Mouse (Mus musculus) kidney, postnatal 25 days (tissue): ENCODE data around the gene AI837181.
A peak's percentile ranks its signal among the peaks of the same experiment; 100 is the strongest.

Experiments
- DNase-seq, 2 experiments: peaks; one replicate each; pipeline ENCODE4 v3.0.0; 2021; ENCODE audit warnings: mixed read lengths in 2 of 2

AI837181 gene

DNA sequence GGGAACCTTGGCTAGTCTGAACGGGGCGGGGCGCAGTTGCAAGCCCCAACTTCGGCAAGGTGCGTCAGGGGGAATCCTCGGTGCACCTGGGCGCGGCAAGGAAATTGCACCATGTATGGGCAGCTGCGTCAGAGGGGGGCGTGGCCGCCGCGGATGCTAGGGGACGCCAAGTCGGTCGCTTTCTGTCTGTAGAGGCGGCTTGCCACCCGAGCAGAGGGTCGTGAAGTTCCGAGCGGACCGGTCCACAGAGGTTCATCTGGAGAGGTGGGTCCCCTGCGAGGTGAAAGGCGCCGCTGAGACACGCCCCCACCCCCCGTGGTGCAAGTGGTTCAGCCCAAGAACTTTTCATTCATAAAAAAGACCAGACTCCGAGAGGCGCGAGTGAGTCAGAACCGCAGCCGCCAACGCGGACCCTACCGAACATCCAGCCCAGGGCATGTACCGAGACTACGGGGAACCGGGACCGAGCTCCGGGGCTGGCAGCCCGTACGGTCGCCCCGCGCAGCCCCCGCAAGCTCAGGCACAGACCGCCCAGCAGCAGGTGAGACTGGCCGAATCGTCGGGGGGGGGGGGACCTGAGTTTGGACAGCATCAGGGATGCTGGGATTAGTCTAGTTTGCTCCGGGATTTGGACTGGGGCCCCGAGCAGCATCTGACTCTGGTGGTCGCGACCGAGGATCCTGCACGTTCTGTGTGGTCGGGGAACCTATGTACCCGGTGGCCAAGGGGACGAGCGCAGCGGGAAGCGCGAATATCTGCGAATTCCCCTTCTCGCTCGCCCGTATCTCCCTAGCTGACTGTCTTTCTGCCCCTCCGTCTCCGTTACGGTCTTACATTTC, 22.8 kb downstream of the AI837181 start, which contains the start of gene Fosl1:
Gene Fosl1 (plus strand): TSS at position 33 of the 839 bp plus-strand sequence.
- peak; percentile 67 to 82 for DNase-seq

DNA sequence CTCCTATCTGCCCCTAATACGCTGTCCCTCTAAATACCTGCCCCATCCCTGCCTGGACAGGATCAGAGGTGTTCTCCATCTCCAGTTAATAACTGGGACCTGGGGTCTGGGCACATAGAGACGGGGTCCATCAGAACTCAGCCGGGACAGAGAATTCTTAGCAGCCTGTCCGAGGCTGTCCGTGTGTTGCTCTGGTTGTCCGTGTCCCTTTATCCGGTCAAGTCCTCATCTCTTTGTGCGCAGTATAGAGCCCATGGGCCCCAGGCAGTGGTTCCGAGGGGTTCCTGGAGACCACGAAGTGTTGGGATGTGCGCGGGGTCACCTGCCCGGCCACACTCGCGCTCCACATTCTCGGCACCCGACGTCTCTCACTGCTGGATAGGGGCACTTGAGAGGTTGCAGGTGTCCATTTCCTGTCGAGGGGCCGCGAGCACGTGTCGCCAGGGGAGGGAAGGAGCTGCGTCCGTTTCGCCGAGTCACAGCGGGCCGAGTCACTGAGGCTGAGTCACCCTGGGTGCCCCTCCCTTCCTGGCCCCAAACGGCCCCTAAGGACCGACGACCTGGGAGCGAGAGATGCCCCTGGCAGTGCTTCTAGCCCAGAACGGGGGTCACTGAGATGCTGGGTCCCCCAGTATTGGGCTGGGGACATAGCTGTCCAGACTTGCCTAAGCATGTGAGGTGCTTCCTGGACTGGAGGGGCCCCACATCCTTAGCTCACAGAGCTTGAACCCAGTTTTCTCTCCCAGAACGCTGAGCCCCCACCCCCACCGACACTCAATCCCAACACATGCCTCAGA, 23.6 kb downstream of the AI837181 start:
- DNase-seq, result peak in 1 of 2 experiments; percentile 42

DNA sequence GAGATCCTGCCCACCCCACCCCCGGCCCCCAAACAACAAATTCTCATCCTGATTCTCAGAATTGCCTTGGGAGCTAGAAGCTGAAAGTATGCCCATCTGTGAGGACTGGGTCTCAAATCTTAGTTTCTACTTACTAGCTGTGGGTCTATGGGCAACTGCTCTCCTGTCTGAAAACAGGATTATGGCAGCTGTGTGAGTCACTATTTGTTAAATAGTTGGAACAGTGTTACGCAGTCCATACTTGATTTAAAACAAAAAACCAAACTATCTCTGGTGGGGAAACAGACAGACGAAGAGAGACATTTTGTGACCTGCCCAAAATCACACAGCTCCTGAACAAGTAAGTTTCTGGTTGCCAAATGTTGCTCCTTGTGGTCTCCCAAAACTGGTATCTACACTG, 24.7 kb downstream of the AI837181 start:
- DNase-seq, result no peak

DNA sequence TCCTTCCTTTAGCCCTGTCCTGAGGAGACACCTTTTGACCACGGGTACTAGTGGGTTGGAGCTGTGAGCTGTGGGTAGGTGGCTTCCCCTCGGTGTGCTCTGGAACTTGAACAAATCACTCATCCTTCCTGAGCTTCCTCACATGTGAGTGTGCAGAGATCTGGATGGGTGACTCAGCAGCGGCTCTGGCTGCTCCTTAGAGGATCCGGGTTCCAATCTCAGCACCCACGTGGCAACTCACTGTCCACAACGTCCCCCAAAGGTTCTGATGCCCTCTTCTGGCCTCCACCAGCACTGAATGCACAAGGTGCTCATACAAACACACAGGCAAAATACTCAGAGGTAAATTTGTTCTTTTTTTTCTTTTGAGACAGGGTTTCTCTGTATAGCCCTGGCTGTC, 26.8 kb downstream of the AI837181 start:
- no peak for DNase-seq

DNA sequence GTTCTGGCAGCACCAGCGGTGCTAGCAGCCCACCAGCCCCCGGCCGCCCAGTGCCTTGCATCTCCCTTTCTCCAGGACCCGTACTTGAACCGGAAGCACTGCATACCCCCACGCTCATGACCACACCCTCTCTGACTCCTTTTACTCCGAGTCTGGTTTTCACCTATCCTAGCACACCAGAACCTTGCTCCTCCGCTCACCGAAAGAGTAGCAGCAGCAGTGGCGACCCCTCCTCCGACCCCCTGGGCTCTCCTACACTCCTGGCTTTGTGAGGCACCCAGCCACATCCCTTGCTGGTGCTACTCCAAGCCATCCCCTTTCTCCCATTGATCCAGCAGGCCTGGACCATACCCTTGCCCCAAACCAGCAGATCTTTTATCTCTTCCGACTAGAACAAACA, 30.1 kb downstream of the AI837181 start:
- peak in 1 of 2 experiments; percentile 33 for DNase-seq

DNA sequence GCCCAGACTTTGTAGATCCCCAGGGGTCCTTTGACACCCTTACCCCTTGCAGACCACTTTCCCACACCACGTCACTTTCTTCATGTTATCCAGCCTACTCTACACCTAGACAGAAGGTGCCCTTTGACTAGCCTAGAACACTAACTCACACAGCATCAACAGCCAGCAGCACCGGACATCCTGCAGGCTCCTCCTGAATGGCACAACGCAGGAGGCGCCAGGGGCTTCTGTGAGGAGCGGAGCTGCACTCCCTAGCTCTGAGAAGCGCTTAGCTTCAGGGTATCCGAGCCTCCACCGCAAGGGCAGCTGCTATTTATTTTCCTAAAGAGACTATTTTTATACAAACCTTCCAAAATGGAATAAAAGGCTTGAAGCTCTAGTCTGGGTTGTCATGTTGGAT, 30.6 kb downstream of the AI837181 start:
- DNase-seq, result peak in 1 of 2 experiments; percentile 37

DNA sequence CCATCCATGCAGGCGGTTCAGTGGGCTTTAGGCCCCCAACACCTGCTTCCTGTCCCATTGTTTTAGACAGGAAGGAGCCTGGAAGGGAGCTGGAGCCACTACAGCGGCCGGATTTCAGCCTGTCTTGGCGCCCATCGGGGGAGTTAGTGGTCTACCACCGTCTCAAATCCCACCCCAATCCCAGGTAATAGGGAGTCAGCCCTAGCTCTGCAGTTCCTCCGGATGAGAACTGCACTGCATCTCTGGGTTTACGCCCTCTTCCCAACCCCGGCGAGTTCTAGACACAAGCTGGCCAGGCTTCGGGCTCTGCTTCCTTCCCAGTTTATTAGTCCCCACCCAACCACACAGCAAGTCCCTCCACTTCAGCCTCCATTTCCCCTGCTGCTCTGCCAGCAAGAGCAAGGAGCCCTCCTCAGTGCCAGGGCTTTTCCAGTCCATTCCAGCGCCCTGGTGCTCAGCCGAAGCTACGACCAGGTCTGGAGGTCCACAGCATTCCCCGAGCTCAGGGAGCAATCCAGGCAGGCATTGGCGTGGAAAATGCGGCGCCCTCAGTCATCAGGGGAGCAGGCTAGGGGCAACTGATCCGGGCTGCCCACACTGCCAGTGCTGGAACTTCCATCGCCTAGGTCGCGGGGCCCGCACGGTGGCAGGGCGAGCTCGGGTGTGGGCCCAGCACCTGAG, 31.4 kb downstream of the AI837181 start:
- peak; percentile 48 to 78 for DNase-seq

DNA sequence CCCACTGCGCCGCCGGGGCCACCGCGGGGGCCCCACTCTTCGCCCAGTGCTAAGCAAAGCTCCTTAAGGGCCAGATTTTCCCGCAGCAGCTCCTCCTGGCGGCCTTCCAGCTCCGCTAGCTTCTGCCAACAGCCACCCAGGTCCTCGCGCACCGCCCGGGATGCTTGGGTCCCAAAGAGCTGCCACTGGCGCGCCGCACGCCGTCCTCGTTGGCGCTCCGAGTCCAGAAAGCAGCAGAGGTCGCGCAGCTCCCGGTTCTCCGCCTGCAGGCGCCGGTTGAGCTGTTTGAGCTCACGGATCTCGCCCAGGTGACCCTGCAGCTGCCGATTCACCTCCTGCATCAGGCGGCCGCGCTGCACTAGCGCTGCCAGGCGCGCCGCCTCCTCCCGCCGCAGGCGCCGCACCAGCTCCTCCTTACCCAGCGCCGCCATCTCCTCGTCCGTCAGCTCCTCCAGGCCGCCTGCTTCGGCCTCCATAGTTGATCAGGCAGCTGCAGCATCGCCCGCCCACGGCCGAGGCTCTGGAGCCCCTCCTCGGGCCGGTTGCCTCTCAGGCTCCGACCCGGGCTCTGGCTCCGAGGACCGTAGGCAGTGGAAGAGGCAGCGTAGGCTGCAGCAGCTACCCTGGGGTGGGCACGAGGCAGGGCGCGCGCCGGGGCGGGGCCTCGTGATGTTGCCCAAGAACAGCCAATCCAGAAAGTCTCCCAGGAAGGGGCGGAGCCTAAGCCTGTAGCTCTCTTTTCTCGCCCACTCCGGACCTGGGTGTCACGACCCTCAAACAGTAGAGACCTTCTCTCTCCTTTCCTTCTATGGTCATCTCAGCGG, 32.2 kb downstream of the AI837181 start:
- peak; percentile 98 for DNase-seq

DNA sequence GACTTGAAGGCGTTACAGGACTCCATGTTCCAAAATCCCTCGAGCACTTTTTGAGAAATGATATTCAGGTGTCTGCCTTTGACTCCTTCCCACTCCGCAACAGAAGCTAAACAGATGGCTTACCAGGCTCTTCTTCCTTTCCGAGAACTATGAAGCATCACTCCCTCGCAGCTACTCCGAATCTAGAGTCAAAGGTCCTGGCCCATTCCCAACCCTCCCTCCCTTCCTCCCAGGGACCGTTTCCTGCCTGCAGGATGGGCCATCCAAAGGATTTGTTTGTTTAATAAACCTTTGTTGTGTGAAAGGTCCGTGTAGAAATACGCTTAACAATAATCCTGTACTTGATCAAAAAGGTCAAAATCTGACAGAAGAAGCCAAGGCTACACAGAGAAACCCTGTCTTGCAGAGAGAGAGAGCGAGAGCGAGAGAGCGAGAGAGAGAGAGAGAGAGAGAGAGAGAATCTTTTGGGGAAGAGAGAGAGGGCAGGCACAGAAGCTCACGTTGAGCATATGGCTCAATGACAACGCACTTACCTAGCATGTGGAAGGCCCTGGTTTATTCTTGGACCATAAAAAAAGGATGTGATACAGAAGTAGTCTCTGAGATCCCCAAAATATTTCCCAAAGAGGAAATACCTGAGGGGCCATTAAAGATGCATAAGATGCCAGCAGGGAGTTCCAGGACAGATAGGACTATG, 33.0 kb downstream of the AI837181 start, which contains the start of gene Ccdc85b:
Gene Ccdc85b (minus strand): TSS at position 149 of the 697 bp plus-strand sequence.
- peak in 1 of 2 experiments; percentile 51 for DNase-seq

DNA sequence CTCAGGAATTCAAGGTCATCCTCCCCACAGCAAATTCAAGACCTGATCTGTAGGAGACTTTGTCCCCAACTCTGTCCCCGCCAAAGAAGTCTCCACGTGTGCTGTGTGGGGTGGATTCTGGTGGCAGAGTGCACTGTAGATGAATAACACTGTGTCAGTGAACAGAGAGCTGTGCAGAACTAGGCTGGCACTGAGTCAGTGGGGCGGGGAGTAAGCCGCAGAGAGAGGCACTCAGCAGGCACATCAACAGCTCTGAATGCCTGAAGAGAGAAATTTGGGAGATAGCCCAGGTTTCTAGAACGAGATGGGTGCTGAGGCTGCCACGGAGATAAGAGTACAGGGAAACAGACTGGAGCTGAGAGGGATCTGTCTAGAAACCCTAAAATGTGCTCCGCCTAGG, 34.1 kb downstream of the AI837181 start:
- peak; percentile 34 to 63 for DNase-seq

DNA sequence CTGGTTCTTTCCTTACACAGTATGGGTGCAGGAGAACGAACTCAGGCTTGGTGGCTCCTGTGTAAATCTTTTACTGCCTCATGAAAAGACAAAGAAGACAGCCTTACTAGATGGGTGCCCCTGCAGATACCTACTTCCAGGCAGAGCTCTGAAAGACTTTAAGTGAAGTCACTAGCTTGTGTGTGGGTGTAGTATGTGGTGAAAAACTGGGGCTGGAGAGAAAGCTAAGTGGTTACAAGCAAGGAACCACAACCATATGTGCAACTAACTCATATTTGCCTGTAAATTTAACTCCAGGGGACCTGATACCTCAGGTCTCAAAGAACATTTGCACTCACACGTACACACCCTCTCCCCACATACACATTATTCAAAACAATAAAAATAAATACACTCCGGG, 35.0 kb downstream of the AI837181 start:
- DNase-seq, result no peak

DNA sequence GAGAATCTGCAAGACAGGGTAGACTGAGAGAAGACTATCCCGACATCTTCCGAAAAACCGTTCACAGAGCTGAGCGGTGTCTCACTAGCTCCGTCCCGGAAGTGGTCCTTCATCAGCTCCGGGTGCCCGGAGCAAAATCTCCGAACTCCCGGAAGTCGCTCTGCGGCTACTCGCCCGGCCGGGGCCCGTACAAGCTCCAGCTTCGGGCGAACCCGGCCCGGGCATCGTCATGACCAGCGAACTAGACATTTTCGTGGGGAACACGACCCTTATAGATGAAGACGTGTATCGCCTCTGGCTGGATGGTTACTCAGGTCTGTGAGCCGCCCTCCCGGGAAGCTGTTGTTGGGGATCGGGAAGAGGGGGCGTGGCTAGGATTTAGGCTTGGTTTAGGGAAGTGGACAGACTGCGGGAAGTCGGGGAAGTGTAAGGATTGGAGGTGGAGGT, 35.5 kb downstream of the AI837181 start, which contains the start of gene Fibp:
Gene Fibp (plus strand): TSS at position 151 of the 447 bp plus-strand sequence.
- DNase-seq, result peak; percentile 87 to 93

DNA sequence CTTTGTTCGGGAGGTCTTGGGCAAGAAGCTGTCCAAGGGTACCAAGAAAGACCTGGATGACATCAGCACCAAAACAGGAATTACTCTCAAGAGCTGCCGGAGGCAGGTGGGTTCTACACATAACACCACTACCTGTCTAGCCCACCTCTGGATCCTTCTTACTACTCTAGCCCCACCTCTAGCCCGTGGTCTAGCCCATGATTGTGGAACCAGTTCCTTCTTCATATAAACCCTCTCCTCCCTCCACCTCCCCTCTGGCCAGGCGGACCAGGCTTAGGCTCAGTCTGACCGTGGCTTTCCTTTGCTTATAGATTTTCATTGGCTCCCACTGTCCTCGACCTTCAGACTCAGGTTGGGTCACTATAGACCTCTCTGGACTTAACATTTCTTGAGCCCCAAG, 36.5 kb downstream of the AI837181 start:
- no peak for DNase-seq

DNA sequence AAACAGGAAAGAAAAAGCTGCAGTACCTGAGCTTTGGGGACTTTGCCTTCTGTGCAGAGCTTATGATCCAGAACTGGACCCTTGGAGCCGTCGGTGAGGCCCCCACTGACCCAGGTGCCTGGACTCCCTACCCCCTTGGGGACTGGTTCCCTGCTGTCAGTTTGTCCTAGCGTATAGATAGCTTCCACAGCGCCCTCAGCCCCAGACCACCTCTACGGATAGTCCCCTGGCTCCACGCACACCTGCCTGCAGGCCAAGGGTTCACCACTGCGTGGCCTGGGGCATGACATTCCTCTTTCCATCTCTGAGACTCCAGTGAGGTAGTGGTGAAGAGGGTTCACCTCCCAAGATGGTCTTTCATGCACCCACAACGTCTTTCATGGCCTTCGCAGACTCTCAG, 38.3 kb downstream of the AI837181 start:
- peak in 1 of 2 experiments; percentile 36 for DNase-seq

DNA sequence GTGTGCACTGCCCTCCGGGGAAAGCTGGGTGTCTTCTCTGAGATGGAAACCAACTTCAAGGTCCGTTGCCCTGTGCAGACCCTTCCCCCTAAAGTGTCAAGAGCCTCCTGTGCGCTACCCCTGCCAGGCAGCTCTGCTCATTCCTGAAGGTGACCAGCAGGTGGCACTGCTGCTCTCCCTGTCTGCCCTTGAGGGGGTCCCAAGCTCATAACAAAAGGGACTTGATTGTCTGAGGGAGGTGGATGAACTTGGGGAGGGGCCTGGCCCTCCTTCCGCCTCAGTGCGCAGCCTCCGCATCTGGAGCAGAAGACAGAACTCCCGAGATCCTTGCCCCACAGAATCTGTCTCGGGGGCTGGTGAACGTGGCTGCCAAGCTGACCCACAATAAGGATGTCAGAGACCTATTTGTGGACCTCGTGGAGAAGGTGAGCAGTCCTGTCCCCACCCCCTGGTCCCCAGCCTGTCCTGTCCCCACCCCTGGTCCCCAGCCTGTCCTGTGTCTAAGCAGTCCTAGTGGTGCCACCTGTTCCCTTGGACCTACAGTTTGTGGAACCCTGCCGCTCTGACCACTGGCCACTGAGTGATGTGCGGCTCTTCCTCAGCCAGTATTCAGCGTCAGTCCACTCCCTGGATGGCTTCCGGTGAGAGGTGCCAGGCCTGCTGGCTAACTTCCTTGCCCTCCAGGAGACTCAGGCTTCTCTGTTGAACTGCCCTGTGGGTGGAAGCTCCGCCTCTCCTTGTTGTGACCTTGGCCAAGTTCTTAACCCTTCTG, 39.0 kb downstream of the AI837181 start:
- peak; percentile 60 to 82 for DNase-seq

DNA sequence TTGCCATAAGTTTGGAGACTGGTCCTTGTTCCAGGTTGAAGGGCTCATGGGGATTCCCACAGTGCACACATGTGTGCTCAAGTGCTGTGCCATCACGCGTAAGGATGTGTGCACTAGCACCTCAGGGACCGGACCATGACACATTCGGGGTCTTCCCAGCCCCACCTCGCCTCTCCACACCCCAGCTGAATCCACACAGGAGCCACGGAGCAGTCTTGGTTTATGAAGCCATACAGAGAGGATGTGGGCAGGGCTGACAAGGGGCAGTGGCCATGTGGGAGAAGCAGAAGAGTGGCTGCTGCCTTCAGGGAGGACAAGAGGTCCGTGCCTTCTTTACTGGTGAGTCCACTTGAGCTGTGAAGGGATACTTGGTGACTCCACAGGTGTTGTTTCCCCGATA, 40.1 kb downstream of the AI837181 start:
- DNase-seq, result peak in 1 of 2 experiments; percentile 34

DNA sequence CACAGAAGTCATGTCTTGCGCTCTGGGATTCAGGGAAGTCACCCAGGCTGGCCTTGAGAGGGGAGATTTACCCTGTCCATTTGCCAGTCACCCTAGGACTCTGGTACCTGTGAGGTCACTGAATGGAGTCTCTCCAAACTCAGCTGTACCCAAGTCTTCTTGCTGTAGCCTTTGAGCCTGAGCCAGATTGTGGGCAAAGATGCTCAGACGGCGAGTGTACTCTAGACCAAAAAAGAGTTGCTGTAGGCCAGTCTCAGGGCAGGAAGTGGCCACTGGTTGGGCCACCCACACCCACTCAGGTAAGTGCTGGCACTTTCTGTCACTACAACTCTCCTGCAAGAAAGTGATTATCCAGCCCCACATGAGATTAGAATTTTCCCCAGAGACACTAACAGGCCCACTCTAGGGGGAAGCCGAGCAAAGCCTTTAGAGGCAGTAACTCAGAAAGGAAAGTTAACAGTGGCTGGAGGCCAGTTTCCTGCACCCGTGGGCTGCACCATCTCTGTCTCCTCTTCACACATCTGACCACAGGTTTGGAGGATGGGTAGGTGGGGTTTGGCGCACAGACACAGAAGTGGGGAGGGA, 42.1 kb downstream of the AI837181 start:
- DNase-seq, result peak in 1 of 2 experiments; percentile 26

DNA sequence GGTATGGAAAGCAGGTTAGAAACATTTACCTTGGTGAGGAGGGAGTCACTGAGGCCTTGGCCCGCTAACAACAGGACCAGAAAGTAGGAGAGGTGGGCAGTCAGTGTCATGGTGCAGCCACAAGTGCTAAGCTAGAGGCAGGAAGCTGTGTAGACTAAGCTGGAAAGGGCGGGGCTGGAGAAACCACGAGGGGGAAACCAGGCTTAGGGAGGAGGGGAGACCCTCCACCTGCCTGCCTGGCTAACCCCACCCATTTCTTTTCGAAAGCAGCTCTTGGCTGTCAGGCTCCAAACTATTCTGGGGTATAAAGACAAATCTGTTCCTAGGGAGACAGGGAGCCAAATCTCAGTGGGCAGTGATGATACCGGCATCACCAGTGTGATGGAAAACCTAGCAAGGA, 43.4 kb downstream of the AI837181 start, which contains the start of gene Ctsw:
Gene Ctsw (minus strand): TSS at position 134 of the 400 bp plus-strand sequence.
- peak in 1 of 2 experiments; percentile 37 for DNase-seq

DNA sequence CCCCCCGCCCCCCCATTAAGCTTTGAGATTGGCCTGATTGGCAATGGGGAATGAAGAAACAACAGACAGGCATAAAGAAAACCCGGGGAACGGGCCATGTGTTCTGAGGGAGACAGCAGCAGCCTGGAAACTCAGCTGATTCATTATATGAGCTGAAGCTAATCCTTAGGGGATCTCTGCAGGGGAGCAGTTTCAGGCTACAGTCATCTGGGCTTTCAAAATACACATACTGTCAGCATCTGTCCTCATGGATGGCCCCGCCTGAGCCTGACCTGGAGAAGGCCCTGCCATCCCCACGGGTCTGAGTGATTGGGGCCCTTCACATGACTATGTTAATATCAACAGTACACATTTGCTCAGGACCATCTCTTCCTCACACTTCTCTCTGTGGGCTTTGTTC, 46.9 kb downstream of the AI837181 start:
- DNase-seq, result no peak

DNA sequence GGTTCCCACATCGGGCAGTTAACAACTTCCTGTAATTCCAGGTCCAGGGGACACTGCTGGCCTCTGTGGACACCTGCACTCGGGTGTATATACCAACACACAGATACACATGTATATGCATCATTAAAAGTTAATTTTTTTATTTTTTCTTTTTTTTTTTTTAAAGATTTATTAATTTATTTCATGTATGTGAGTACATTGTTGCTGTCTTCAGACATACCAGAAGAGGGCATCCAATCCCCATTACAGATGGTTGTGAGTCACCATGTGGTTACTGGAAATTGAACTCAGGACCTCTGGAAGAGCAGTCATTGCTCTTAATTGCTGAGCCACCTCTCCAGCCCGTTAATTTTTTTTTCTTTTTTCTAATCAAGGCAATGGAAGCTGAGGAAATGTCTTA, 47.9 kb downstream of the AI837181 start:
- DNase-seq, result no peak
